Mouse (Mus musculus) small intestine, adult 2 months (tissue): Measurements from ENCODE around the gene Ndufv3.

Experiments used
- CTCF ChIP-seq: fragments of 200-500 bp; IDR thresholded peaks from 2 replicates; pipeline ENCODE4 v1.5.1; 2012; ENCODE audit warnings: low read depth, mild to moderate bottlenecking, control low read depth, inconsistent platforms, low read length, moderate library complexity, mixed read lengths; ENCODE audit not compliant: insufficient replicate concordance, insufficient read length; ENCODE audit errors: extremely low read depth
- POLR2A ChIP-seq: fragments of 200-500 bp; IDR thresholded peaks from 2 replicates; pipeline ENCODE4 v1.6.1; 2012; ENCODE audit warnings: low read depth, mild to moderate bottlenecking, control low read depth, inconsistent platforms, low read length, moderate library complexity

DNA sequence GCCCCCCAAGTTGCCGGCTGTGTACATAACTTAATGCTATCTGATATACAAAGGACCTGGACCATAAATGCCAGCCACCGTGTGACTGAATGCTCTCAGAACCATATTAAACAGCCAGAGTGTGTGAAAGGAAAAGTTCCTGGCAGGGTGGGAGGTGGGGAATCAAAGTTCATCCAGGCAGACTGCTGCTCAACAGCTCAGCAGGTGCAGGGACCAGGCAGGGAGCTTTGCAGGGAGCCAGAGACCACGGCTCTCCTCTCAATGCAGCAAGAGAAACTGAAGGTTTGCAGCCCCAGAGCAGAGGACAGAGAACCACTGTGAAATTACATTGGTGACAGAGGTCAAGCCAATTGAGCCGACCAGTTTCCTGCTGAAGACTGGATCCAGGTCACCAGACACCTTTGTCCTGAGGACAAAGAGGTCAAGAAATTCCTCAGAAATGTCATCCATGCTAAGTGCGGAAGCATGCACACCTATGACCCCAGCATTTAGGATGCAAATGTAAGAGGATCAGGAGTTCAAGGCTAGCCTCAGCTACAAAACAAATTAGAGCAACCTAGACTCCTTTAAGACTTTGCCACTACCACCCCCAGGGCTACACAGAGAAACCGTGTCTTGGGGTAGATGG is 32.4 kb upstream of the Ndufv3 start:
- TF ChIP-seq CTCF (no peak), POLR2A (no peak)
